Mouse (Mus musculus): ENCODE results near the gene Ncam1.

DNA sequence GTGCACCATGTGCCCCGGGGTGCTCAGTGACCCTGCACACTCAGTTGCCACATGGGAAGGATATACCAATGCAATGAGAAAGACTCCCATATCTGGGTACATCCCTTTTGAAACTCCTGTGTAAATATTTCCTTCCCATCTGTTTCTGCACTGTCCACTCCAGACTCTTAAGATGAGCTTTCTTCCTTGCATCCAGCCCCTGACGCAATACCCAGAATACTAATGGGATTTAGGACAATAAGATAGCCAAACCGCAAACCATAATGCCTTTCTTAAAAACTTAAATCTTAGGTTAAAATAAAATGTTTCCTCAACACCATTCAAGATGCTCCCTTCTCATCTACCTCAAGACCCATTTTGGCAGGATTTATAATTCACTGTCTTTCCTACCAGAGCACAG is 193.4 kb downstream of the Ncam1 start:
- TF ChIP-seq CTCF (conservative IDR thresholded peaks at IDR 0.05 in 1 of 2, IDR thresholded peaks at IDR 0.05 in 1 of 2; ENCODE audit: low read depth in 2 of 2, low read length in 2 of 2) (no peak), POLR2AphosphoS2 (IDR thresholded peaks at IDR 0.05; ENCODE audit: low read depth, low read length) (no peak), POLR2A (IDR thresholded peaks at IDR 0.05; ENCODE audit: low read depth, low read length) (no peak), USF1 (IDR thresholded peaks at IDR 0.05; ENCODE audit: low read depth, low read length) (no peak), CHD2 (IDR thresholded peaks at IDR 0.05; ENCODE audit: low read length) (no peak), BHLHE40 (IDR thresholded peaks at IDR 0.05; ENCODE audit: low read depth, low read length) (no peak), SMC3 (IDR thresholded peaks at IDR 0.05; ENCODE audit: low read depth, low read length) (no peak), EP300 (IDR thresholded peaks at IDR 0.05; ENCODE audit: low read length) (no peak), GABPA (IDR thresholded peaks at IDR 0.05; ENCODE audit: insufficient replicate concordance, low read depth, low read length) (no peak), ELF1 (IDR thresholded peaks at IDR 0.05; ENCODE audit: low read depth, low read length) (no peak), E2F4 (IDR thresholded peaks at IDR 0.05; ENCODE audit: insufficient replicate concordance, low read depth, low read length) (no peak), TCF12 (IDR thresholded peaks at IDR 0.05; ENCODE audit: low read depth, low read length) (no peak), ETS1 (conservative IDR thresholded peaks at IDR 0.05; ENCODE audit: low read depth, low read length) (no peak), ZMIZ1 (IDR thresholded peaks at IDR 0.05; ENCODE audit: low read depth, low read length) (no peak)
